Mouse (Mus musculus) midbrain, embryonic 10.5 days (tissue): ENCODE results near the gene Otop2. TPM values are rescaled to one million over a fixed set of nuclear protein-coding genes. Genes with fewer than 3 reads are reported as not detected.

Experiments used
- DNase-seq: peaks from one replicate; pipeline ENCODE4 v3.0.0-alpha.2; 2017; ENCODE audit warnings: low spot score
- H3K27ac ChIP-seq: fragments of 300-500 bp; sonication (generic); replicated peaks from 2 replicates; pipeline ENCODE4 v1.5.1; 2016; ENCODE audit warnings: mild to moderate bottlenecking
- H3K27me3 ChIP-seq: fragments of 300-500 bp; sonication (generic); 2 replicates; pipeline ENCODE4 v1.6.1; 2016; ENCODE audit warnings: low read depth, mild to moderate bottlenecking; ENCODE audit not compliant: poor library complexity, severe bottlenecking
- H3K36me3 ChIP-seq: fragments of 300-500 bp; sonication (generic); 2 replicates; pipeline ENCODE4 v1.6.1; 2016; ENCODE audit warnings: mild to moderate bottlenecking, moderate library complexity
- H3K4me1 ChIP-seq: fragments of 300-500 bp; sonication (generic); 2 replicates; pipeline ENCODE4 v1.6.1; 2016
- H3K4me3 ChIP-seq: fragments of 300-500 bp; sonication (generic); 2 replicates; pipeline ENCODE4 v1.5.1; 2016; ENCODE audit warnings: mild to moderate bottlenecking, moderate library complexity
- H3K9me3 ChIP-seq: fragments of 300-500 bp; sonication (generic); replicated peaks from 2 replicates; pipeline ENCODE4 v1.6.1; 2016; ENCODE audit warnings: mild to moderate bottlenecking
- WGBS: fragments of 180-500 bp; shearing (Covaris S2); methylation state at CpG from one replicate; pipeline ENCODE4 v1.1.7; 2016; 5-methylcytosine and 5-hydroxymethylcytosine counted together
- polyA plus RNA-seq: library from polyadenylated mRNA; unstranded; fragments of >200 nt; fragmentation: Nextera tagmentation; extraction: Ambion mirVana; gene quantifications from 2 replicates; pipeline ENCODE4 v1.2.1, GENCODE M21; 2016

The Otop2 gene
- polyA plus RNA-seq, 1 experiment from 2014 or later, result not detected

GRCm38 (mm10) chr11:115292631-115293375, 14.2 kb upstream of the Otop2 start:
- DNase-seq, result no peak
- 69% methylated on average over 14 of the region's 14 CpGs for WGBS
- peaks cover 23% of the 10 kb centered on the region for H3K27me3 ChIP-seq
- no peaks in the 10 kb centered on the region for H3K9me3 ChIP-seq
- no peaks in the 10 kb centered on the region for H3K36me3 ChIP-seq
- H3K4me3 ChIP-seq, result no peak overlapping the region
- peaks cover 20% of the 10 kb centered on the region for H3K4me1 ChIP-seq
- no peak overlapping the region for H3K27ac ChIP-seq

GRCm38 (mm10) chr11:115295939-115296338, 11.0 kb upstream of the Otop2 start:
- Histone ChIP-seq H3K27me3 (peaks cover 45% of the 10 kb centered on the region), H3K9me3 (peaks cover 4% of the 10 kb centered on the region; the same call in 1 of the 2 replicates), H3K27ac (no peak overlapping the region), H3K36me3 (no peaks in the 10 kb centered on the region), H3K4me1 (peaks cover 23% of the 10 kb centered on the region), H3K4me3 (no peak overlapping the region)
- no peak for DNase-seq
- 89% methylated on average over 11 of the region's 11 CpGs for WGBS

- Histone ChIP-seq H3K27ac (peak overlapping the region; percentile 82), H3K4me1 (peaks cover 22% of the 10 kb centered on the region), H3K36me3 (no peaks in the 10 kb centered on the region), H3K9me3 (peaks cover 5% of the 10 kb centered on the region; the same call in 1 of the 2 replicates), H3K4me3 (peak overlapping the region; percentile 67), H3K27me3 (peaks cover 45% of the 10 kb centered on the region)
- DNase-seq, result no peak
- WGBS, result 57% methylated on average over 21 of the region's 21 CpGs
These were observed 10.3 kb upstream of the Otop2 start for GRCm38 (mm10) chr11:115296471-115297210.

- peaks cover 45% of the 10 kb centered on the region for H3K27me3 ChIP-seq
- under 1% methylated on average over 44 of the region's 44 CpGs for WGBS
- H3K27ac ChIP-seq, result peak within 1 kb of the TSS; percentile 82
- DNase-seq, result peak; percentile 63
- H3K36me3 ChIP-seq, result no peaks in the 10 kb centered on the region
- H3K4me1 ChIP-seq, result peaks cover 16% of the 10 kb centered on the region
- H3K9me3 ChIP-seq, result peaks cover 5% of the 10 kb centered on the region; the same call in 1 of the 2 replicates
- peak within 1 kb of the TSS; percentile 67 for H3K4me3 ChIP-seq
These were observed 9.6 kb upstream of the Otop2 start, which contains the start of gene Fads6 for GRCm38 (mm10) chr11:115297214-115297826. Fads6 (minus strand) TSS chr11:115297663.

- Histone ChIP-seq H3K9me3 (peaks cover 5% of the 10 kb centered on the region; the same call in 1 of the 2 replicates), H3K27me3 (peaks cover 45% of the 10 kb centered on the region), H3K27ac (no peak overlapping the region), H3K36me3 (no peaks in the 10 kb centered on the region), H3K4me3 (no peak overlapping the region), H3K4me1 (peaks cover 16% of the 10 kb centered on the region)
- 71% methylated on average over 8 of the region's 8 CpGs for WGBS
- DNase-seq, result no peak
These were observed 8.8 kb upstream of the Otop2 start for GRCm38 (mm10) chr11:115298160-115298559.

- DNase-seq, result no peak
- H3K4me1 ChIP-seq, result peaks cover 16% of the 10 kb centered on the region
- 82% methylated on average over 4 of the region's 4 CpGs for WGBS
- no peak overlapping the region for H3K4me3 ChIP-seq
- H3K27ac ChIP-seq, result no peak overlapping the region
- peaks cover 5% of the 10 kb centered on the region; the same call in 1 of the 2 replicates for H3K9me3 ChIP-seq
- H3K36me3 ChIP-seq, result no peaks in the 10 kb centered on the region
- H3K27me3 ChIP-seq, result peaks cover 43% of the 10 kb centered on the region
These were observed 6.2 kb upstream of the Otop2 start for GRCm38 (mm10) chr11:115300745-115301144.

- Histone ChIP-seq H3K27me3 (peaks cover 43% of the 10 kb centered on the region), H3K9me3 (peaks cover 5% of the 10 kb centered on the region; the same call in 1 of the 2 replicates), H3K27ac (no peak overlapping the region), H3K4me3 (no peak overlapping the region), H3K36me3 (no peaks in the 10 kb centered on the region), H3K4me1 (peaks cover 16% of the 10 kb centered on the region)
- no peak for DNase-seq
- 91% methylated on average over 2 of the region's 2 CpGs for WGBS
These were observed 5.6 kb upstream of the Otop2 start for GRCm38 (mm10) chr11:115301351-115301750.

- peaks cover 5% of the 10 kb centered on the region; the same call in 1 of the 2 replicates for H3K9me3 ChIP-seq
- no peak overlapping the region for H3K27ac ChIP-seq
- 83% methylated on average over 8 of the region's 8 CpGs for WGBS
- peaks cover 9% of the 10 kb centered on the region for H3K4me1 ChIP-seq
- DNase-seq, result no peak
- no peaks in the 10 kb centered on the region for H3K36me3 ChIP-seq
- peaks cover 38% of the 10 kb centered on the region for H3K27me3 ChIP-seq
- H3K4me3 ChIP-seq, result no peak overlapping the region
These were observed 3.8 kb upstream of the Otop2 start for GRCm38 (mm10) chr11:115303167-115303566.

GRCm38 (mm10) chr11:115308781-115309180, 1.8 kb downstream of the Otop2 start:
- Histone ChIP-seq H3K4me1 (peaks cover 9% of the 10 kb centered on the region), H3K27me3 (peaks cover 43% of the 10 kb centered on the region), H3K36me3 (no peaks in the 10 kb centered on the region), H3K27ac (no peak overlapping the region), H3K4me3 (no peak overlapping the region), H3K9me3 (no peaks in the 10 kb centered on the region)
- DNase-seq, result no peak
- WGBS, result 58% methylated on average over 1 of the region's 1 CpGs

- H3K36me3 ChIP-seq, result no peaks in the 10 kb centered on the region
- WGBS, result 50% methylated on average over 2 of the region's 2 CpGs
- H3K9me3 ChIP-seq, result no peaks in the 10 kb centered on the region
- H3K27ac ChIP-seq, result no peak overlapping the region
- no peak for DNase-seq
- H3K4me1 ChIP-seq, result peaks cover 15% of the 10 kb centered on the region
- H3K4me3 ChIP-seq, result no peak overlapping the region
- H3K27me3 ChIP-seq, result peaks cover 78% of the 10 kb centered on the region
These were observed 7.3 kb downstream of the Otop2 start for GRCm38 (mm10) chr11:115314249-115314648.

- H3K36me3 ChIP-seq, result no peaks in the 10 kb centered on the region
- H3K4me3 ChIP-seq, result no peak overlapping the region
- H3K9me3 ChIP-seq, result no peaks in the 10 kb centered on the region
- no peak for DNase-seq
- no peak overlapping the region for H3K27ac ChIP-seq
- H3K4me1 ChIP-seq, result peaks cover 38% of the 10 kb centered on the region
- whole genome bisulfite sequencing, result 52% methylated on average over 7 of the region's 7 CpGs
- H3K27me3 ChIP-seq, result peaks cover 99% of the 10 kb centered on the region
These were observed 10.2 kb downstream of the Otop2 start for GRCm38 (mm10) chr11:115317204-115317603.

GRCm38 (mm10) chr11:115318245-115319027, 11.5 kb downstream of the Otop2 start:
- H3K4me1 ChIP-seq, result peaks cover 50% of the 10 kb centered on the region
- 3% methylated on average over 62 of the region's 63 CpGs for WGBS
- DNase-seq, result peak; percentile 38
- H3K4me3 ChIP-seq, result peak overlapping the region; percentile 40
- no peaks in the 10 kb centered on the region for H3K9me3 ChIP-seq
- peaks cover 100% of the 10 kb centered on the region for H3K27me3 ChIP-seq
- H3K36me3 ChIP-seq, result no peaks in the 10 kb centered on the region
- H3K27ac ChIP-seq, result no peak overlapping the region
